Mouse (Mus musculus): Measurements from ENCODE around the gene Lgals3bp. TPM values are rescaled to one million over a fixed set of nuclear protein-coding genes. Genes with fewer than 3 reads are reported as not detected.

The Lgals3bp gene
- total and polyA plus RNA-seq, 3 experiments: 67.3 to 338 (median 146) TPM

DNA sequence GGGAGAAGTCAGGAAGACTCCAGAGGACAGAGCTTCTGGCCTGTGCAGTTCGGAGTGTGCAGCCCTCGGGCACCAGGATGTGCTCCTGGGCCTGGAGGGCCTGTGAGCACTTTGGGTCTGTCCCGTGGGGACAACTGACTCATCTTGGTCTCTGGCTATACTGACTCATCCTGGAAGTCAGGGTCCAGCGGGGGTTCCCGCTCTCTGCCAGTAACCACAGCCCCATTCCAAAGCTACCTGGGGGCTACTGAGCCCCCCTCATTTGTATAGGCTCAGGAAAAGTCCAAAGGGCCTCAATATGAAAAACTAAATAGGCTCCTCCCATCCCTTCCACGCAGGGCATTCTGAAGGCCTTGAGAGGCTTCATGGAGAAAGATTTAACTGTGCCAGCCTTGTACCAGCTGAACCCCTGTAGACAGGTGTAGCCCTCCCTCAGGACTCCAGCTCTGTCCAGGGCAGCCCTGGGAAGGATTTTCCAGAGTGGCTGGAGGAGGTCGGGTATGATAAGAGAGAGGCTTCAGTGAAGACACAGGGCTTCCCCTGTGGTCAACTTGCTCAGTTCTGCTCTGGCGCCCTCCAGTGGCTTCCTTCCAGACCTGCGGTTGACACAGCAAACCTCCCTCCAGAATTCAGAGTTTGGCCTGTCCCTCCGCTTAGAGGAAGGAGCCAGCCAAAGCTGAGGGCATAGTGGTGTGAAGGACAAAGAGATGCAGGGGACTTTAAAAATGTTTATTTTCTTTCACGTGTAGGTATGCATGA lies 22.5 kb downstream of the Lgals3bp start:
- Histone ChIP-seq H3K79me2 (replicated peaks; ENCODE audit: control insufficient read depth, extremely low read depth, insufficient read depth, poor library complexity, severe bottlenecking) (no peaks in the 10 kb centered on the region), H3K4me1 (ENCODE audit: control insufficient read depth in 1 of 2, insufficient read depth in 2 of 2) (peaks cover 9 to 21% of the 10 kb centered on the region in 2 experiments), H3K27me3 (replicated peaks) (peaks cover 36% of the 10 kb centered on the region), H3K9me3 (replicated peaks; ENCODE audit: low read length) (peaks cover 4% of the 10 kb centered on the region), H3K27ac (ENCODE audit: insufficient read depth, low read depth) (no peak overlapping the region), H3K9ac (ENCODE audit: insufficient read depth, low read depth) (no peak overlapping the region; the same call in 1 of the 2 replicates), H3K36me3 (replicated peaks in 1 of 2; ENCODE audit: control insufficient read depth in 1 of 2, insufficient read depth in 1 of 2, low read length in 1 of 2) (no peaks in the 10 kb centered on the region), H3K4me3 (replicated peaks in 1 of 3; ENCODE audit: low read depth in 2 of 3, low read length in 2 of 3, poor library complexity in 1 of 3) (no peak overlapping the region), H3K4me2 (ENCODE audit: insufficient read depth, low read depth, poor library complexity, severe bottlenecking) (peak overlapping the region; percentile 57)
- dilution Hi-C loops (cut with MboI; ENCODE audit: extremely low pct_ligation_motif_present, extremely low pct_unique_long_range_greater_than_20kb, low sequenced_read_pairs) (no loop called here), in situ Hi-C loops (cut with MboI; ENCODE audit: low pct_ligation_motif_present, low pct_unique_long_range_greater_than_20kb, low sequenced_read_pairs) (loop anchor here (5.0 kb wide), 1 partner anchor 52 kb away; no protein-coding TSS in a partner anchor)
- TF ChIP-seq JUN (IDR thresholded peaks at IDR 0.05; ENCODE audit: insufficient read depth, low read depth, low read length): peak; percentile 92
- TF ChIP-seq CTCF (conservative IDR thresholded peaks at IDR 0.05 in 1 of 2, IDR thresholded peaks at IDR 0.05 in 1 of 2; ENCODE audit: low read depth in 2 of 2, low read length in 2 of 2): peak; percentile 72 to 98
- peak; percentile 57; the same call in 1 of the 2 replicates for TF ChIP-seq MYC (IDR thresholded peaks at IDR 0.05; ENCODE audit: low read depth, low read length)
- TF ChIP-seq ZKSCAN1 (IDR thresholded peaks at IDR 0.05; ENCODE audit: borderline replicate concordance, low read depth, low read length): no peak
- peak; percentile 87 for TF ChIP-seq RAD21 (IDR thresholded peaks at IDR 0.05; ENCODE audit: low read depth, low read length)
- TF ChIP-seq MAZ (IDR thresholded peaks at IDR 0.05; ENCODE audit: low read depth, low read length): peak; percentile 93
- TF ChIP-seq TBP (conservative IDR thresholded peaks at IDR 0.05; ENCODE audit: low read depth, low read length): 0 out of 2 replicates have a peak, but pooled peaks have one; percentile 9
- no peak; the same call in 1 of the 2 replicates for TF ChIP-seq MXI1 (IDR thresholded peaks at IDR 0.05; ENCODE audit: low read depth, low read length)
- no peak; the same call in 1 of the 2 replicates for TF ChIP-seq RCOR1 (conservative IDR thresholded peaks at IDR 0.05; ENCODE audit: low read depth, low read length)
- peak; percentile 38; the same call in 1 of the 2 replicates for TF ChIP-seq NRF1 (IDR thresholded peaks at IDR 0.05; ENCODE audit: low read depth, low read length)
- 0 out of 2 replicates have a peak, but pooled peaks have one; percentile 36 for TF ChIP-seq MAFK (IDR thresholded peaks at IDR 0.05; ENCODE audit: insufficient replicate concordance, low read length)
- no peak for TF ChIP-seq GABPA (IDR thresholded peaks at IDR 0.05; ENCODE audit: insufficient replicate concordance, low read depth, low read length)
- peak; percentile 83; the same call in 1 of the 2 replicates for TF ChIP-seq MEF2A (IDR thresholded peaks at IDR 0.05; ENCODE audit: borderline replicate concordance, low read depth, low read length)
- TF ChIP-seq POLR2AphosphoS2 (IDR thresholded peaks at IDR 0.05; ENCODE audit: low read depth, low read length): no peak
- no peak for TF ChIP-seq USF1 (IDR thresholded peaks at IDR 0.05; ENCODE audit: low read depth, low read length)
- TF ChIP-seq MAX (IDR thresholded peaks at IDR 0.05; ENCODE audit: low read length): peak; percentile 39; the same call in 1 of the 2 replicates
- TF ChIP-seq NELFE (IDR thresholded peaks at IDR 0.05; ENCODE audit: low read depth, low read length): peak; percentile 36; the same call in 1 of the 2 replicates
- peak; percentile 58 for TF ChIP-seq ELF1 (IDR thresholded peaks at IDR 0.05; ENCODE audit: low read depth, low read length)
- peak; percentile 37; the same call in 1 of the 2 replicates for TF ChIP-seq CHD1 (IDR thresholded peaks at IDR 0.05; ENCODE audit: low read depth, low read length)
- peak; percentile 78; the same call in 1 of the 2 replicates for TF ChIP-seq SIN3A (IDR thresholded peaks at IDR 0.05; ENCODE audit: low read length)
- peak; percentile 89 for TF ChIP-seq JUND (conservative IDR thresholded peaks at IDR 0.05; ENCODE audit: low read depth, low read length)
- peak; percentile 99 for TF ChIP-seq IRF4 (IDR thresholded peaks at IDR 0.05; ENCODE audit: low read depth, low read length)
- TF ChIP-seq ZMIZ1 (IDR thresholded peaks at IDR 0.05; ENCODE audit: low read depth, low read length): no peak
- TF ChIP-seq EP300 (IDR thresholded peaks at IDR 0.05; ENCODE audit: low read length): peak; percentile 97
- peak; percentile 85 for TF ChIP-seq TCF12 (IDR thresholded peaks at IDR 0.05; ENCODE audit: low read depth, low read length)
- TF ChIP-seq ZNF384 (IDR thresholded peaks at IDR 0.05; ENCODE audit: low read depth, low read length): no peak; the same call in 1 of the 2 replicates
- TF ChIP-seq PAX5 (IDR thresholded peaks at IDR 0.05; ENCODE audit: low read length): no peak
- no peak for TF ChIP-seq USF2 (conservative IDR thresholded peaks at IDR 0.05; ENCODE audit: low read depth, low read length)
- TF ChIP-seq UBTF (IDR thresholded peaks at IDR 0.05; ENCODE audit: low read depth, low read length): no peak; the same call in 1 of the 2 replicates
- peak; percentile 91 for TF ChIP-seq ETS1 (conservative IDR thresholded peaks at IDR 0.05; ENCODE audit: low read depth, low read length)
- peak; percentile 60; the same call in 1 of the 2 replicates for TF ChIP-seq CHD2 (IDR thresholded peaks at IDR 0.05; ENCODE audit: low read length)
- TF ChIP-seq HCFC1 (IDR thresholded peaks at IDR 0.05; ENCODE audit: low read depth, low read length): no peak
- TF ChIP-seq SMC3 (IDR thresholded peaks at IDR 0.05; ENCODE audit: low read depth, low read length): peak; percentile 97
- TF ChIP-seq ZC3H11A (IDR thresholded peaks at IDR 0.05; ENCODE audit: low read depth, low read length): peak; percentile 70
- TF ChIP-seq E2F4 (IDR thresholded peaks at IDR 0.05; ENCODE audit: insufficient replicate concordance, low read depth, low read length): no peak
- TF ChIP-seq KAT2A (IDR thresholded peaks at IDR 0.05; ENCODE audit: insufficient replicate concordance, low read length): no peak
- peak; percentile 83 for TF ChIP-seq BHLHE40 (IDR thresholded peaks at IDR 0.05; ENCODE audit: low read depth, low read length)
- 0 out of 2 replicates have a peak, but pooled peaks have one; percentile 23 for TF ChIP-seq POLR2A (IDR thresholded peaks at IDR 0.05; ENCODE audit: low read depth, low read length)
- peak; percentile 93 for DNase-seq (ENCODE audit: extremely low read depth)

All from CH12.LX (cell line).